Mouse (Mus musculus) skeletal muscle tissue, adult 2 months (tissue): ENCODE data around the gene Hspbap1.
A peak's percentile ranks its signal among the peaks of the same experiment; 100 is the strongest.

Experiments
- DNase-seq: peaks from one replicate; pipeline ENCODE4 v3.0.0-alpha.2; 2012; ENCODE audit warnings: low read depth, low spot score

The Hspbap1 gene

GRCm38 (mm10) chr16:35763590-35764296 is 6.4 kb upstream of the Hspbap1 start:
- DNase-seq, result no peak

- no peak for DNase-seq
These were observed 5.2 kb upstream of the Hspbap1 start for GRCm38 (mm10) chr16:35764941-35765340.

GRCm38 (mm10) chr16:35765449-35765848 is 4.7 kb upstream of the Hspbap1 start:
- no peak for DNase-seq

GRCm38 (mm10) chr16:35766366-35766765 is 3.8 kb upstream of the Hspbap1 start:
- DNase-seq, result no peak

GRCm38 (mm10) chr16:35768469-35768784 is 1.7 kb upstream of the Hspbap1 start:
- no peak for DNase-seq

- peak; percentile 72 for DNase-seq
These were observed 1.2 kb upstream of the Hspbap1 start, which contains the start of gene Dirc2 for GRCm38 (mm10) chr16:35768785-35769642. Gene Dirc2, minus strand, starts transcription at chr16:35769356.

- no peak for DNase-seq
These were observed 966 bp downstream of the Hspbap1 start for GRCm38 (mm10) chr16:35771141-35771540.

GRCm38 (mm10) chr16:35771606-35772005 is 1.4 kb downstream of the Hspbap1 start:
- DNase-seq, result no peak

- no peak for DNase-seq
These were observed 2.4 kb downstream of the Hspbap1 start for GRCm38 (mm10) chr16:35772598-35772997.

- DNase-seq, result no peak
These were observed 5.7 kb downstream of the Hspbap1 start for GRCm38 (mm10) chr16:35775835-35776234.

- DNase-seq, result no peak
These were observed 6.6 kb downstream of the Hspbap1 start for GRCm38 (mm10) chr16:35776737-35777136.

GRCm38 (mm10) chr16:35777768-35778167 is 7.6 kb downstream of the Hspbap1 start:
- DNase-seq, result no peak

GRCm38 (mm10) chr16:35779681-35780080 is 9.5 kb downstream of the Hspbap1 start:
- no peak for DNase-seq

- no peak for DNase-seq
These were observed 10.9 kb downstream of the Hspbap1 start for GRCm38 (mm10) chr16:35781096-35781495.

GRCm38 (mm10) chr16:35781651-35782050 is 11.5 kb downstream of the Hspbap1 start:
- DNase-seq, result no peak

GRCm38 (mm10) chr16:35782451-35783206 is 12.5 kb downstream of the Hspbap1 start:
- no peak for DNase-seq

- DNase-seq, result no peak
These were observed 13.0 kb downstream of the Hspbap1 start for GRCm38 (mm10) chr16:35783207-35783573.

- no peak for DNase-seq
These were observed 14.1 kb downstream of the Hspbap1 start for GRCm38 (mm10) chr16:35784134-35784725.

- DNase-seq, result no peak
These were observed 17.0 kb downstream of the Hspbap1 start for GRCm38 (mm10) chr16:35787163-35787562.

GRCm38 (mm10) chr16:35787568-35788189 is 17.5 kb downstream of the Hspbap1 start:
- no peak for DNase-seq

GRCm38 (mm10) chr16:35788330-35788729 is 18.2 kb downstream of the Hspbap1 start:
- peak; percentile 52 for DNase-seq
